Mouse (Mus musculus) CD8-positive naive resting alpha-beta T cell, adult 57 days (primary cell): Measurements from ENCODE around the gene Zer1. TPM values are rescaled to one million over a fixed set of nuclear protein-coding genes. Genes with fewer than 3 reads are reported as not detected.

ENCODE experiments used
- total RNA-seq: library from RNA; stranded (reverse); gene quantifications from one replicate; pipeline ENCODE4 v1.2.4, GENCODE M21; 2023

The Zer1 gene
- total RNA-seq = 71.3 TPM

GRCm38 (mm10) chr2:30124472-30125274 lies at the start of gene Zer1:
TSS of gene Zer1 (minus strand) at chr2:30124585.

GRCm38 (mm10) chr2:30171371-30171996 lies 47.1 kb upstream of the Zer1 start, which contains the start of gene Endog:
TSS of gene Endog (plus strand) at chr2:30171493.

GRCm38 (mm10) chr2:30133613-30134377 lies 9.4 kb upstream of the Zer1 start, which contains the start of gene Tbc1d13:
TSS of gene Tbc1d13 (plus strand) at chr2:30133746.

GRCm38 (mm10) chr2:30093471-30094207 lies 30.7 kb downstream of the Zer1 start, which contains the start of gene Zdhhc12:
TSS of gene Zdhhc12 (minus strand) at chr2:30093648.

GRCm38 (mm10) chr2:30077502-30078348 lies 46.7 kb downstream of the Zer1 start, which contains the start of gene Pkn3:
TSS of gene Pkn3 (plus strand) at chr2:30077684.

GRCm38 (mm10) chr2:30057223-30057904 lies 67.0 kb downstream of the Zer1 start, which contains the start of gene Set:
TSS of gene Set (plus strand) at chr2:30057378.

GRCm38 (mm10) chr2:30048699-30049388 lies 75.5 kb downstream of the Zer1 start, which contains the start of gene Wdr34:
TSS of gene Wdr34 (minus strand) at chr2:30048881.

Other genes starting within 250 kb of the Zer1 start
- gene Odf2, start 235.4 kb downstream of the Zer1 start, total RNA-seq = 82.5 TPM
- gene Gle1, start 189.2 kb downstream of the Zer1 start, total RNA-seq = 79.3 TPM
- gene Sptan1, start 159.0 kb downstream of the Zer1 start, total RNA-seq = 284 TPM
- gene Wdr34, start 75.7 kb downstream of the Zer1 start, total RNA-seq = 2.9 TPM
- gene Set, start 67.2 kb downstream of the Zer1 start, total RNA-seq = 256 TPM
- gene Pkn3, start 46.9 kb downstream of the Zer1 start, total RNA-seq = 0.86 TPM
- 13.0 TPM for gene Zdhhc12, start 30.9 kb downstream of the Zer1 start, total RNA-seq
- gene Tbc1d13, start 9.2 kb upstream of the Zer1 start, total RNA-seq = 31.9 TPM
- gene Endog, start 46.9 kb upstream of the Zer1 start, total RNA-seq = 16.4 TPM
- 26.0 TPM for gene Spout1, start 53.9 kb upstream of the Zer1 start, total RNA-seq
- gene Kyat1, start 81.3 kb upstream of the Zer1 start, total RNA-seq = 11.6 TPM
- 72.8 TPM for gene Lrrc8a, start 113.1 kb upstream of the Zer1 start, total RNA-seq
- 9.3 TPM for gene Gm28035, start 116.0 kb upstream of the Zer1 start, total RNA-seq
- 22.4 TPM for gene Phyhd1, start 141.6 kb upstream of the Zer1 start, total RNA-seq
- gene Gm28038, start 156.5 kb upstream of the Zer1 start, total RNA-seq = not detected
- 8.6 TPM for gene Dolk, start 161.7 kb upstream of the Zer1 start, total RNA-seq
- 51.3 TPM for gene Nup188, start 161.8 kb upstream of the Zer1 start, total RNA-seq
- 86.7 TPM for gene Sh3glb2, start 234.8 kb upstream of the Zer1 start, total RNA-seq
- gene Miga2, start 239.6 kb upstream of the Zer1 start, total RNA-seq = 17.2 TPM